Mouse (Mus musculus) liver, embryonic 14.5 days (tissue): ENCODE measurements around the gene Nsd1.

Experiments
- CTCF ChIP-seq: IDR thresholded peaks from 2 replicates; pipeline ENCODE4 v1.5.1; 2016; ENCODE audit warnings: antibody characterized with exemption, low read depth, control low read depth
- EP300 ChIP-seq: IDR thresholded peaks from 2 replicates; pipeline ENCODE4 v1.6.1; 2016; ENCODE audit warnings: antibody characterized with exemption, low read depth

GRCm38 (mm10) chr13:55252820-55253219 lies 43.2 kb downstream of the Nsd1 start:
- TF ChIP-seq EP300 (no peak), CTCF (no peak)
